Mouse (Mus musculus): ENCODE data around the gene Smyd3. TPM values are rescaled to one million over a fixed set of nuclear protein-coding genes. Genes with fewer than 3 reads are reported as not detected.

Smyd3 gene
- total and polyA plus RNA-seq, 2 experiments, result 1.4 to 7.0 TPM

GRCm38 (mm10) chr1:179072406-179072805 is 445.4 kb downstream of the Smyd3 start:
- TF ChIP-seq CTCF (IDR thresholded peaks at IDR 0.05; ENCODE audit: low read depth, low read length), result no peak
- TF ChIP-seq POLR2A (IDR thresholded peaks at IDR 0.05; ENCODE audit: extremely low read depth, insufficient read depth, low read length), result no peak
- H3K4me1 ChIP-seq (ENCODE audit: control insufficient read depth, insufficient read depth, low read length), result no peaks in the 10 kb centered on the region
- no peak overlapping the region for H3K9ac ChIP-seq (ENCODE audit: low read depth, low read length)
- no peaks in the 10 kb centered on the region for H3K79me2 ChIP-seq (ENCODE audit: control insufficient read depth, insufficient read depth, low read length)
- no peak overlapping the region for H3K4me3 ChIP-seq (ENCODE audit: insufficient read depth, low read depth, low read length)
- WGBS, result 94% methylated on average over 1 of the region's 1 CpGs
- H3K36me3 ChIP-seq (ENCODE audit: control insufficient read depth, insufficient read depth, low read length), result no peaks in the 10 kb centered on the region
- no peak overlapping the region for H3K27ac ChIP-seq (replicated peaks; ENCODE audit: insufficient read depth, low read depth, low read length)
- no peak for DNase-seq (ENCODE audit: extremely low read depth, low read depth, low spot score)
- H3K27me3 ChIP-seq (ENCODE audit: control insufficient read depth, insufficient read depth, low read length), result no peaks in the 10 kb centered on the region

- WGBS, result 95% methylated on average over 1 of the region's 1 CpGs
- Histone ChIP-seq H3K9ac (ENCODE audit: low read depth, low read length) (no peak overlapping the region), H3K4me1 (ENCODE audit: control insufficient read depth, insufficient read depth, low read length) (no peaks in the 10 kb centered on the region), H3K4me3 (ENCODE audit: insufficient read depth, low read depth, low read length) (no peak overlapping the region), H3K27ac (replicated peaks; ENCODE audit: insufficient read depth, low read depth, low read length) (no peak overlapping the region), H3K79me2 (ENCODE audit: control insufficient read depth, insufficient read depth, low read length) (no peaks in the 10 kb centered on the region), H3K36me3 (ENCODE audit: control insufficient read depth, insufficient read depth, low read length) (no peaks in the 10 kb centered on the region), H3K27me3 (ENCODE audit: control insufficient read depth, insufficient read depth, low read length) (no peaks in the 10 kb centered on the region)
- no peak for DNase-seq (ENCODE audit: extremely low read depth, low read depth, low spot score)
- TF ChIP-seq CTCF (IDR thresholded peaks at IDR 0.05; ENCODE audit: low read depth, low read length) (no peak), POLR2A (IDR thresholded peaks at IDR 0.05; ENCODE audit: extremely low read depth, insufficient read depth, low read length) (no peak)
These were observed 448.9 kb downstream of the Smyd3 start for GRCm38 (mm10) chr1:179068990-179069389.

DNA sequence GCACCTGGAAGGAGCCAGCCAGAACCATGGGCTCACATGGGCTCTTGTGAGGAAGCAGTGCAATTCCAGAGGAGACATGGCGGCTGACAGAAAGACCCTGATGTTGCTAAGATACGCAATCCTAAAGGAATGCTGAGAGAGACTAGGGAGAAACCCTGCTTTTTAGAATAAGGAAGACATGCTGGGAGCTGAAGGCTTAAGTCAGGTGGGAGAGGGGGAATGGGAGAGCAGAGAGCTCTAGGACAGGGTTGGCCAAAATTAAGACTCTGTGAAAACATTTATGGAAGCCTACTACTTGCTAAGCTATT is 452.6 kb downstream of the Smyd3 start:
- TF ChIP-seq CTCF (IDR thresholded peaks at IDR 0.05; ENCODE audit: low read depth, low read length) (no peak), POLR2A (IDR thresholded peaks at IDR 0.05; ENCODE audit: extremely low read depth, insufficient read depth, low read length) (no peak)
- Histone ChIP-seq H3K27me3 (ENCODE audit: control insufficient read depth, insufficient read depth, low read length) (no peaks in the 10 kb centered on the region), H3K4me1 (ENCODE audit: control insufficient read depth, insufficient read depth, low read length) (peaks cover 3% of the 10 kb centered on the region), H3K79me2 (ENCODE audit: control insufficient read depth, insufficient read depth, low read length) (no peaks in the 10 kb centered on the region), H3K9ac (ENCODE audit: low read depth, low read length) (no peak overlapping the region), H3K27ac (replicated peaks; ENCODE audit: insufficient read depth, low read depth, low read length) (no peak overlapping the region), H3K4me3 (ENCODE audit: insufficient read depth, low read depth, low read length) (no peak overlapping the region), H3K36me3 (ENCODE audit: control insufficient read depth, insufficient read depth, low read length) (no peaks in the 10 kb centered on the region)
- WGBS, result 97% methylated on average over 2 of the region's 2 CpGs
- DNase-seq (ENCODE audit: extremely low read depth, low read depth, low spot score), result no peak

GRCm38 (mm10) chr1:179064601-179065293 is 453.1 kb downstream of the Smyd3 start:
- no peak overlapping the region for H3K4me3 ChIP-seq (ENCODE audit: insufficient read depth, low read depth, low read length)
- H3K27me3 ChIP-seq (ENCODE audit: control insufficient read depth, insufficient read depth, low read length), result no peaks in the 10 kb centered on the region
- DNase-seq (ENCODE audit: extremely low read depth, low read depth, low spot score), result no peak
- no peak for TF ChIP-seq POLR2A (IDR thresholded peaks at IDR 0.05; ENCODE audit: extremely low read depth, insufficient read depth, low read length)
- no peak for TF ChIP-seq CTCF (IDR thresholded peaks at IDR 0.05; ENCODE audit: low read depth, low read length)
- H3K27ac ChIP-seq (replicated peaks; ENCODE audit: insufficient read depth, low read depth, low read length), result no peak overlapping the region
- H3K9ac ChIP-seq (ENCODE audit: low read depth, low read length), result no peak overlapping the region
- no peaks in the 10 kb centered on the region for H3K36me3 ChIP-seq (ENCODE audit: control insufficient read depth, insufficient read depth, low read length)
- 90% methylated on average over 14 of the region's 14 CpGs for WGBS
- H3K79me2 ChIP-seq (ENCODE audit: control insufficient read depth, insufficient read depth, low read length), result no peaks in the 10 kb centered on the region
- peaks cover 3% of the 10 kb centered on the region for H3K4me1 ChIP-seq (ENCODE audit: control insufficient read depth, insufficient read depth, low read length)

DNA sequence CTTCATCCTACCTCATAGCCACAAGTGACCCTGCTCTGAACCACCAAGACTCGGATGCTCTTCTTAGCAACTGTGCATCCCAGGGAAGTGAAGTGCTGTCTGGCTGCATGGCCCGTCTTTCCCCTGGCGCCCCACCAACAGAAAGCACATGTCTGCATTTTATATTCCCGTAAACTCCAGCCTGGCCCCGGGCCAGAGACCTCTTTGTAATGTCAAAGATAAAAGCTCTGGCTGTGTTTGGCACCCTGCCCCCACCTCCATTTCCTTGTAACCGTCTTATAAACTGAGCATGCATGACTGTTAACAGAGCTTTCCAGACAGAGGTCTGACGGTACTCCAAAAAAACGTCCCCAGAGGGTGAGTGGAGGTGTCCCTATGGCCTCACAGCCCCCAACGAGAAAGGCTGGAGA is 456.1 kb downstream of the Smyd3 start:
- no peak overlapping the region for H3K27ac ChIP-seq (replicated peaks; ENCODE audit: insufficient read depth, low read depth, low read length)
- WGBS, result 61% methylated on average over 9 of the region's 9 CpGs
- no peaks in the 10 kb centered on the region for H3K27me3 ChIP-seq (ENCODE audit: control insufficient read depth, insufficient read depth, low read length)
- H3K79me2 ChIP-seq (ENCODE audit: control insufficient read depth, insufficient read depth, low read length), result no peaks in the 10 kb centered on the region
- H3K4me3 ChIP-seq (ENCODE audit: insufficient read depth, low read depth, low read length), result no peak overlapping the region
- no peaks in the 10 kb centered on the region for H3K36me3 ChIP-seq (ENCODE audit: control insufficient read depth, insufficient read depth, low read length)
- peaks cover 3% of the 10 kb centered on the region for H3K4me1 ChIP-seq (ENCODE audit: control insufficient read depth, insufficient read depth, low read length)
- TF ChIP-seq CTCF (IDR thresholded peaks at IDR 0.05; ENCODE audit: low read depth, low read length) (no peak), POLR2A (IDR thresholded peaks at IDR 0.05; ENCODE audit: extremely low read depth, insufficient read depth, low read length) (no peak)
- no peak overlapping the region for H3K9ac ChIP-seq (ENCODE audit: low read depth, low read length)
- peak; percentile 11 for DNase-seq (ENCODE audit: extremely low read depth, low read depth, low spot score)

GRCm38 (mm10) chr1:179061053-179061452 is 456.8 kb downstream of the Smyd3 start:
- 79% methylated on average over 4 of the region's 4 CpGs for WGBS
- TF ChIP-seq CTCF (IDR thresholded peaks at IDR 0.05; ENCODE audit: low read depth, low read length), result no peak
- no peak for TF ChIP-seq POLR2A (IDR thresholded peaks at IDR 0.05; ENCODE audit: extremely low read depth, insufficient read depth, low read length)
- no peak overlapping the region for H3K4me3 ChIP-seq (ENCODE audit: insufficient read depth, low read depth, low read length)
- H3K4me1 ChIP-seq (ENCODE audit: control insufficient read depth, insufficient read depth, low read length), result peaks cover 3% of the 10 kb centered on the region
- H3K27me3 ChIP-seq (ENCODE audit: control insufficient read depth, insufficient read depth, low read length), result no peaks in the 10 kb centered on the region
- H3K27ac ChIP-seq (replicated peaks; ENCODE audit: insufficient read depth, low read depth, low read length), result no peak overlapping the region
- H3K9ac ChIP-seq (ENCODE audit: low read depth, low read length), result no peak overlapping the region
- DNase-seq (ENCODE audit: extremely low read depth, low read depth, low spot score), result no peak
- H3K79me2 ChIP-seq (ENCODE audit: control insufficient read depth, insufficient read depth, low read length), result no peaks in the 10 kb centered on the region
- no peaks in the 10 kb centered on the region for H3K36me3 ChIP-seq (ENCODE audit: control insufficient read depth, insufficient read depth, low read length)

Data from liver, adult 2 months (tissue).